Mouse (Mus musculus) adrenal gland, adult 2 months (tissue): ENCODE measurements around the gene Cenpk. TPM values are rescaled to one million over a fixed set of nuclear protein-coding genes. Genes with fewer than 3 reads are reported as not detected.

Experiments
- polyA plus RNA-seq: library from polyadenylated mRNA; depleted of rRNA; stranded (reverse); fragments of >200 nt; gene quantifications from 2 replicates; pipeline ENCODE4 v1.2.3, GENCODE M21; 2012; rRNA removed
- total RNA-seq, 2 experiments: library from RNA; stranded (reverse); gene quantifications; 2 replicates each; pipeline ENCODE4 v1.2.3; 2021

The Cenpk gene
- total and polyA plus RNA-seq, 3 experiments, result 0.21 to 1.9 (median 1.5) TPM

Other genes starting within 250 kb of the Cenpk start
- 10 to 100 TPM; 19.5 to 20.2 TPM for gene Nln, start 119.0 kb upstream of the Cenpk start, total RNA-seq
- 9.4 and 9.7 TPM in 2 replicates for gene Nln, start 119.0 kb upstream of the Cenpk start, polyA plus RNA-seq
- gene Sgtb, start 118.9 kb upstream of the Cenpk start, total RNA-seq, result 1 to 10 TPM; 8.7 to 9.2 TPM
- 0.83 and 1.0 TPM in 2 replicates for gene Sgtb, start 118.9 kb upstream of the Cenpk start, polyA plus RNA-seq
- gene Trappc13, start 50.1 kb upstream of the Cenpk start, total RNA-seq, result 10 to 100 TPM; 57.8 to 61.8 TPM
- 2.6 and 5.3 TPM in 2 replicates for gene Trappc13, start 50.1 kb upstream of the Cenpk start, polyA plus RNA-seq
- 10 to 100 TPM; 12.6 to 20.2 TPM for gene Trim23, start 49.8 kb upstream of the Cenpk start, total RNA-seq
- 0.56 and 0.67 TPM in 2 replicates for gene Trim23, start 49.8 kb upstream of the Cenpk start, polyA plus RNA-seq
- gene Ppwd1, start 232 bp downstream of the Cenpk start, total RNA-seq, result 10 to 100 TPM; 12.7 to 14.2 TPM
- 0.24 and 0.44 TPM in 2 replicates for gene Ppwd1, start 232 bp downstream of the Cenpk start, polyA plus RNA-seq
- 1 to 10 TPM; 1.7 to 4.0 TPM for gene Adamts6, start 59.2 kb downstream of the Cenpk start, total RNA-seq
- gene Adamts6, start 59.2 kb downstream of the Cenpk start, polyA plus RNA-seq, result 1.00 and 1.1 TPM in 2 replicates